Mouse (Mus musculus): ENCODE data around the gene Prl3a1. TPM values are rescaled to one million over a fixed set of nuclear protein-coding genes. Genes with fewer than 3 reads are reported as not detected.

Prl3a1 gene
- total RNA-seq (2021), result not detected
- long read RNA-seq, experiment 1, result 0 reads
- long read RNA-seq, experiment 2, result 0 reads

- intact Hi-C loops (cut with DNase I; ENCODE audit: low total_unique reads), result no loop called here
- no peak for DNase-seq
Observed at GRCm38 (mm10) chr13:27259136-27259535, at the start of gene Prl3a1. Gene Prl3a1, plus strand, starts transcription at chr13:27259436.

GRCm38 (mm10) chr13:27241547-27241946 is 17.7 kb upstream of the Prl3a1 start, which contains the start of gene Prl3b1:
Gene Prl3b1, plus strand, starts transcription at chr13:27241847.
- intact Hi-C loops (cut with DNase I; ENCODE audit: low total_unique reads), result no loop called here
- no peak for DNase-seq

GRCm38 (mm10) chr13:27312334-27313225 is 53.3 kb downstream of the Prl3a1 start, which contains the start of gene Prl6a1:
Gene Prl6a1, plus strand, starts transcription at chr13:27312627.
- DNase-seq, result no peak
- intact Hi-C loops (cut with DNase I; ENCODE audit: low total_unique reads), result no loop called here

Other genes with a start within 250 kb of the Prl3a1 start
- gene Prl, start 201.9 kb upstream of the Prl3a1 start, total RNA-seq (2021), result not detected
- gene Prl3d1, start 165.2 kb upstream of the Prl3a1 start, total RNA-seq (2021), result not detected
- gene Prl3d2, start 137.7 kb upstream of the Prl3a1 start, total RNA-seq (2021), result not detected
- not detected for gene Prl3d3, start 102.6 kb upstream of the Prl3a1 start, total RNA-seq (2021)
- gene Prl3c1, start 62.8 kb upstream of the Prl3a1 start, total RNA-seq (2021), result not detected
- not detected for gene Prl3b1, start 17.6 kb upstream of the Prl3a1 start, total RNA-seq (2021)
- not detected for gene Prl6a1, start 53.2 kb downstream of the Prl3a1 start, total RNA-seq (2021)
- gene Prl8a2, start 86.2 kb downstream of the Prl3a1 start, total RNA-seq (2021), result not detected
- gene Prl2b1, start 131.4 kb downstream of the Prl3a1 start, total RNA-seq (2021), result not detected
- not detected for gene Prl8a6, start 179.3 kb downstream of the Prl3a1 start, total RNA-seq (2021)

All from gastrocnemius, postnatal 14 days (tissue).